Mouse (Mus musculus) kidney, adult 2 months (tissue): Measurements from ENCODE around the gene Vsig10l.
A peak's percentile ranks its signal among the peaks of the same experiment; 100 is the strongest.

Source experiments
- CTCF ChIP-seq: fragments of 200-500 bp; conservative IDR thresholded peaks from 2 replicates; pipeline ENCODE4 v1.5.1; 2011; ENCODE audit warnings: low read depth, mild to moderate bottlenecking, control low read depth, low read length, moderate library complexity, mixed read lengths; ENCODE audit not compliant: insufficient read depth, insufficient read length
- POLR2A ChIP-seq: fragments of 200-500 bp; IDR thresholded peaks from one replicate; pipeline ENCODE4 v1.6.1; 2011; ENCODE audit warnings: low read depth, low read length, control low read depth

DNA sequence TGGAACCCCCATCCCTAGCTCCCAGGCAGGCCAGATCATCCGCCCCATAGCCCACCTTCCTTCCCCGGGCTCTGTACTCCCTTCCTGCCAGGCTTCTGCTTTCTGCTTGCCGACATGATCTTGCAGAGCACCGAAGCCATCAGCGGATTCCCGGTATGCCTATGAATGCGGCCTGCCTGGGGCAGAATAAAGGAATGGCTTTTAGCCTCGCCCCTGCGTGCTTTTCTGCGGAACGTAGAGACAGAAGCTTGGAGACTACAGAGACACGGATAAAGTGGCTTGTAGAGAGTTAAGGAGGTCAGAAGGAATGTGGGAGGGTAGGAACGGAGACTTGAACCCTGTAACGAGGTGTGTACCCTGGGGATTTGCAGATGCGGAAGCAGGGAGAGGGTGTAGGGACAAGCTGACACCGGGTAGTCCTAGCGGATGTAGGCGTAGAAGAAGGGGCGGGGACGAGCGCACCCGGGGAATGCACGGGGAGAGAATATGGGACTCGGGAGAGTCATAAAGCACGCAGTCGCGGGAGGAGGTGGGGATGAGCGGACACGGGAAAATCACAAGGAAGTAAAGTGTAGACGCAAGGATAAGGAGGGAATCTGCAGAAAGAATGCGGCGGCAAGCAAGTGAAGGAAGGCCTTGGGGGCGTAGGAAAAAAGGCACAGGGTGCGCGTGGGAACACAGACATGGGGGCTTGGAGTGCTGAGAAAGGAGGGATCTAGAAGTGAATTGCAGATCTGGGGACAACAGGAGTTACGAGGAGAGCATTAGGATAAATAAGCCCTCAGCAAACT is 19.6 kb upstream of the Vsig10l start:
- TF ChIP-seq CTCF = no peak
- peak; percentile 64 for TF ChIP-seq POLR2A
